Mouse (Mus musculus): ENCODE measurements around the gene Urb2.

Gene Urb2

DNA sequence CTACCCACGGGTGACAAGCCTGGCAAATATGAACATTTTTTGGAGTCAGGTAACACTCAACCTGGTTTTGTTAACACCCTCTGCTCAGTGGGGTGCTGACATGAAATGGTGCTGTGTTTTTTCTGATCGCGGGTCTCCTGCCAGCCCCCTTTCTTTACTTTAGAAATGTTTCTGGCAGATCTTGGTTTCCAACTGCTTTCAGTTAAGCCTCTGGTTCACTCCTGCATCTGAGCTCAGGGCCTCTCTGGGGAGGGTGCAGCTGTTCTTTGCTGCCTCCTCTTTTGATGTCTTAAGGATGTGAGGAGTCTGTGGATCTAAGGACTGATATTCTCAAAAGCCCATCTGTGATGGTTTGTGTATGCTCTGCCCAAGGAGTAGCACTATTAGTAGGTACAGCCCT is 55.1 kb downstream of the Urb2 start:
- DNase-seq (ENCODE audit: low read depth, low spot score) = no peak

DNA sequence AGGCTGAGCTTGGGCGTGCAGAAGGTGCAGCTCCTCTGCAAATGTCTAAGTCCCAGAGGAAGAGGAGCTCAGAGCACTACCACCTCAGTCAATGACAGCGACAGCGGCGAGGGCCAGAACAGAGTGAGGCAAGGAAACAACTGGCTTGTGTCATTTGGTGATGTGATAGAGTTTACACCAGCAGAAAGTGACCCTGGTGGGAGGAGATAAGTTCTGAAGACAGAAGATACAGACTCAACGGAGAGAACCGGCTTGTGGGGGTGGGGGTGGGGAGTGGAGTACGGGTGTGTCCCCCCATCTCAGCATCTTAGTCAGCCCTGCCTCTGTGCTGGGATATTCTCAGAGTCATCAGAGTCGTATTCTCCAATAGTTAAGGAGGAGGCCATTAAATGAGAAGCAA is 56.1 kb downstream of the Urb2 start:
- no peak for DNase-seq (ENCODE audit: low read depth, low spot score)

- DNase-seq (ENCODE audit: low read depth, low spot score) = no peak
Measured at GRCm38 (mm10) chr8:124077998-124078397, 56.7 kb downstream of the Urb2 start.

- no peak for DNase-seq (ENCODE audit: low read depth, low spot score)
Measured at GRCm38 (mm10) chr8:124078969-124079368, 57.7 kb downstream of the Urb2 start.

- no peak for DNase-seq (ENCODE audit: low read depth, low spot score)
Measured at GRCm38 (mm10) chr8:124080467-124081326, 59.4 kb downstream of the Urb2 start.

DNA sequence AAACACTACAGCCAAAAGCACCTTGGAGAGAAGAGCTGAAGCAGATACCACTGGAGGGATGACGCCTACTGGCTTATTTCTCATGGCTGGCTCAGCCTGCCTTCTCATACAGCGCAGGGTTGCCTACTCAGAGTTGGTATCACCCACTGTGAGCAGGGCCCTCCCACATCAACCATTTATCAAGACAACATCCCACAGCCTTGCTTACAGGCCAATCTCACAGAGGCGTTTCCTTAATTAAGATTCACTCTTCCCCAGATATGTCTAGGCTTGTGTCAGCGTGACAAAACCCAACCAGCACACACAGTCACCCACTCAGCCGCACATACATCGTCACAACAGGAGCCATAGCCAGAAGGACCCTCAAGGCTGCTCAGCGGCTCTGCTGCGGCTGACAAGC is 61.3 kb downstream of the Urb2 start:
- DNase-seq (ENCODE audit: low read depth, low spot score) = no peak

DNA sequence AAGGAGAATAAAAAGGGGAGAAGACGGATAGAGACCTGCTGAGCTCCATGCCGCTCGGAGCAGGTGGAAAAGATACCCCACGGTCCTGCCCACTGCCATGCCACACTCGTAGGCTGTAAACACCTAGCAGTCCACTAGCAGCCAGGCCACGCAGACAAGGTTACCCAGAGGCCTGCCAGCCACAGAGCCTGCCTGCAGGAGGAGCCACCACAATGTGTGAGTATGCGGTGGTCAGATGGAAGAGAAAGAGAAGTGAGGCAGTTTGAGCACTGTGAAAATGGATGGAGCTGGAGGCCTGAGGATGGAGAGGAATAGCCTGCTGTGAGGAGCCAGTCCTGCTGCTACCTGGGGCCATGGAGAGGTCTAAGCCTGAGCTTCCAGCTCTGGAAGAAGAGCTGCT is 62.3 kb downstream of the Urb2 start:
- no peak for DNase-seq (ENCODE audit: low read depth, low spot score)

- no peak for DNase-seq (ENCODE audit: low read depth, low spot score)
Measured at GRCm38 (mm10) chr8:124085668-124086067, 64.4 kb downstream of the Urb2 start.

- peak; percentile 73 for DNase-seq (ENCODE audit: low read depth, low spot score)
Measured at GRCm38 (mm10) chr8:124088092-124088613, 66.8 kb downstream of the Urb2 start.

DNA sequence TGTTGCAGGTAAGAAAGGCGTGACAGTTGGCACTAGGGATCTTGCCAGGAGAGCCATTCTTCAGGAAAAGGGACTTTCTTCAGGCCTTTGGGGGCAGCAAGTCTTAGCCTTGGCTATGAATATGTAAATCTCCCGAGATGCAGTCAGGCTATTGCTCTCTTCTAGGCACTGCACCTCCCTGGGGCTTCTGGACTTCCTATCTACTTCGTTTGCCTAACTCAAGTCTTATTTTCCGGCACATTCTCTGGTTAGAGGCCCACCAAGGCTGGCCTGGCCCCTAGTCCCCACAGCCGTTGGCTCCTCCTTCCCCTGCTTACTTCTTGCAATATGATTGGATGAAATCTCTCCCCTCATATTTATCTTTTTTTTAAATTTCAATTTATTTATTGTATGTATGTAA is 67.7 kb downstream of the Urb2 start:
- no peak for DNase-seq (ENCODE audit: low read depth, low spot score)

DNA sequence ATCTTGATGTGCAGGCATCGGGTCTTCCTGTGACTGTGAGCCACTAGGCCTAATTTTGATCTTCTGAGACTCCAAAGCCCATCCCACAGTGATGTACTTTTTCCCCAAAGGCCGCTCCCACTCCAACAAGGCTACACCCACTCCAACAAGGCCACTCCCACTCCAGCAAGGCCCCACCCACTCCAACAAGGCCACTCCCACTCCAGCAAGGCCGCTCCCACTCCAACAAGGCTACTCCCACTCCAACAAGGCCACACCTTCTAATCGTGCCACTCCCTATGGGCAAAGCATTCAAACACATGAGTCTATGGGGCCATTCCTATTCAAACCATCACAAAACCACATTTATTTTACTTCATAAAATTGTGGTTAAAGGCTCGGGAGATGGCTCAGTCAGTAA is 69.2 kb downstream of the Urb2 start:
- no peak for DNase-seq (ENCODE audit: low read depth, low spot score)

All from WW6 (cell line).